Mouse (Mus musculus): ENCODE measurements around the gene Dpf3.

The Dpf3 gene

DNA sequence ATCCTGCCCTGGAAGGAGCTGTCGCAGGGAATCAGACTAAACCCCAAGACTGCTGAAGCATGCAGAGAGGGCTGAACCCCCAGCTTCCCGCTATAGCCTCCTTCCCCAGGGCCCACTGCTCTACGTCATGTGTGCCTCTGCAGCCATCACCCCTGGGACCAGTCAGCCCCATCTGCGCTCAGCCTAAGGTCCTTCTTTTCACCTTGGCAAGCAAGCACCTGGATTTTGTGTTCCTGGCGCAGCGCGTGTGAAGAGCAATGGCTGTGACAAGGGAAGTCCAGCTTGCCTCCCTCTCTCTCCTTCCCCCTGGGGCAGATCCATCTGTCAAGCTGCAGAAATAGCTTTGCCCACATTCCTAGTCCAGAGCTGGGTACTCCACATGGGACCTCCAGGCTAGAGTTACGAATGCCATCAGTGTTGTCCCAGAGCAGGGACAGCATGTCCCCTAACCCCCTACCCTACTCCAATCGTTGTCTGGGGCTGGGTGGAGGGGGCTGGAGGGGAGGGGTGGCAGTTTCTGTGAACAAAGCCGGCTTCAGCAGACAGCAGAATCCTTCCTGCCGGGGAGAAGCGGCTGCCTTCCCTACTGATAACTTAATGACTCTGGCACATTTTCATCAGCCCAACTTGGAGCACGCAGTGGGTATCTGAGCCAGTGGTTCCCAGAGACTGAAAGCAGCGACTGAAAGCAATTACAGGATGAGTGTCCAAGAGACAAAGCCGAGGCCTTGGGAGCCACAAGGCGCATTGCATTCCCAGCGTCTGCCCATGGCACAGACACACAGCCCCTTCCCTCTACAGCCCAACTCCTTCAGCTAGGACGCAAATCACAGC is 185.0 kb downstream of the Dpf3 start:
- no peak for DNase-seq (ENCODE audit: extremely low spot score, low read depth, low spot score)

DNA sequence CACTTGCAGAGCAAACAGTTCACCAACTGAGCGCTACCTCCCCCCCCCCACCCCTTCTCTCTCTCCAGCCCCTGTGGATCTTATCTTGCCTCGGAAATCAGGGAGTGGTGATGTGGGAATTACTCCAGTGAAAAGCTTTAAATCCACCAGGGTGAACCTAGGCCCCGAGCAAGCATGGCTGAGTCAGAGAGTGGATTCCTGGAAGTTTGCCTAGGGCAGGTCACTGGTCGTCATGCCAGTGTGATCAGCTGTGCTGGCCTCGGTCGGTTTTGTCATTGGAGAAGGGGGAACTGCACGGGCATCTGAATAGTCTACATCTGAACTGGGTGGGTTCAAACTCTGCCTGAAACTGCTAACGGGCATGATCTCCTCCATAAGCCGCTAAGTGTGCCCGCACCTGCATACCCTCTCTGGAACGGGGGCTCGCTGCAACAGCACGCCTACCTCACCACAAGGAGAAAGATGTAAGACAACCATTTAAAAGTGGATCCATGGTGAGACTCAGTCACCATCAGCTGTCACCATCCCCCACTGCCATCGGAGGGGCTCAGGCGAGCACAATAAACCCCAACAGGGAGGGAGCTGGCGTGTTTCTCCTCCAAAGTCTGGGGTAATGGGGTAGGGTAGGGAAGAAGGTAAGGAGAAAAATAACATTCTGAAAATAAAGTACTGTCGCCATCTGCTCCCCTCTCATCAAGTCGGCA is 185.7 kb downstream of the Dpf3 start:
- DNase-seq (ENCODE audit: extremely low spot score, low read depth, low spot score) = no peak

DNA sequence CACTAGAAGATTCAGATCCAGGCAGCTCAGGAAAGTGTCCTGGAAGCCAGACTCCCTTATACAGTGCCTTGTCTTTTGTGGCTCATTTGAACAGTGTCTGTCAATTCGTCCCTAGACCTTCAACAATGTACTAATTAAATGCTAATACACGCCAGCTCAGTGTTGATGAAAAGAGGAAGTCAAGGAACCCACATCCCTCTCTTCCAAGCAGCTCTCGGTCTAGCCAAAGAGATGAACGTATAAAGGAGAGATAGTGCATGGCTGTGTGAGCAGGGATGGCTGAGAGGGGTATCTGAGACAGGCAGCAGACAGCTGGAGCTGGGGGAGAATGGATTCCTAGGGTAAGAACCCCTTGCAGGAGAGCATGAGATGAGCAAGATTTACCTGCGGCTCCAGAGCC is 189.2 kb downstream of the Dpf3 start:
- no peak for DNase-seq (ENCODE audit: extremely low spot score, low read depth, low spot score)

DNA sequence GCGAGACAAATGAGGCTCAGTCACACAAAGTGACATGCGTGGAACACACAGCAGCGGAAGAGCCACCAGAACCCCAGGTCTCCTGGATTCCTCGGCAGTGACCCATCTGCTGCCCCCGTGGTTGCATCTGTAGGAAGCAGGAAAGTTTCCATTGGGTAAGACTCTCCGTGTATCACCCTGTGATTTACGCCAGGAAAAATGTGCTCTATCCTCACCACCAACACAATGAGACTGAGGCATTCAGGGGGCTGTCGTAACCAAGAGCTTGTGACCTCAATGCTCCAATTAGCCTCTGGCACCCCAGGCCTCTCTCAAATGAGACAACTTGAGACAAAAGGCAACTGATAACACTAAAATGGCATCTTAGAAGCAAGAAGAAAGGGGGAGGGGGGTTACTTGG is 192.5 kb downstream of the Dpf3 start:
- no peak for DNase-seq (ENCODE audit: extremely low spot score, low read depth, low spot score)

DNA sequence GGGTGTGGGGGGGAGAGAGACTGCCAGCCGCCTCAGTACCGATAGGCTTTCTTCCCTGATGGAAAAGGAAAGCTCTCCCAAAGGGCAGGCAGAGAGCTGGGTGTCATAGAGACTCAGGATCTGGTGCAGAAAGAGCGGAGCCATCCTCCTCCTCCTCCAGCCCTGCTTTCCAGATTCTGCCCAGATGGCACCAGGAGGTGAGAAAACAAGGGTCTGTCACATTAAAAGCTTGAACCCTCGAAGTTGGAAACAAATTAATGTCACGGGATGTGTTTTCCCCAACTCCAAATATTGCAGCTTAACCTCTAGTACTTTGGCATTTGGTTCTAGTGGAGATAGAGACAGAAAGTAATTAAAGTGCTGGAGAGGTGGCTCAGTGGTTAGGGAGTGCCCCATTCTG is 195.6 kb downstream of the Dpf3 start:
- no peak for DNase-seq (ENCODE audit: extremely low spot score, low read depth, low spot score)

DNA sequence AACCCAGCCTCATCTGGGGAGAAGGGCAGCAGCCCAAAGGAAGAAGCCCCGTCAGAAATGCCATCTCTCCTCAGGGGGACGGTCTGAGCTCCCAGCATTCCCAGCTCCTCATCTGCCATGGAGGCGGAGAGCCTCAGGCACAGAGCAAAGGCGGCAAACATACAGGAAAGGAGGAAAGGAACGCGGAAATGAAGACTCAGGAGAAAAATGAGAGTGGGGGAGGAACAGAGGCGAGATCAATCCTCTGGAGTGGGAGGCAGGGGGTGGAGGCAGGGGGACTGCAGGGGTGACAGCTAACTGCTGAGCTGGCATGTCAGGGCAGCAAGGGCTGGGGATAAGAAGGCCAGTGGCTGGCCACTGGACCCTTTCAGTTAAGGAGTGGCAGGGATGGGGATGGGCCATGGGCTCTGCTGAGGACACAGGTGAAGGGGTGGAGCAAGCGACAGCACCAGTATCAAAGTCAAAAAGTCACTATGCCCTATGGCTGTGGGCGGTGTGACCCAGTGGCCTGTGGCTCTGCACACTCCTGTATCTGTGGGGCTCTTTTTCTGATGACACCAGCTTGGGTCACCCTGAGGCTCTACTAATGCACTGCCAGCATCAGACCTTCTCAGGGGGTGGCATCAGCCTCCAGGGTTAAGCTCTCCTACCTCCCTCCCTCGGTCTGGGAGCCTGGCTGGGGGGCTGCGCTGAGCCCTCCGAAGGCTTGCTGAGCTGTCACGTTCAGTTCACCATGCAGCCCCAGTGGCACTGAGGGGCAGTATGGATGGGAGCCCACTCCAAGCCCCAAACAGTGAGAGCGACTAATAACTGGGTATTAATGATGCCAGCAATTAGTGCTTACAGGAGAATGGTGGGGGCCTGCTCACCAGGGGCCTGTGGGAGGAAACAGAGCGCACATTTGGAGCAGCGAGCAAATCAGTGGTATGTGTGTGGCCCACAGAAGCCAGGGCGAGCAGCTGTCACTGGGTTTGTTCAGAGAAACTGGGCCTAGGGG is 200.7 kb downstream of the Dpf3 start:
- no peak for DNase-seq (ENCODE audit: extremely low spot score, low read depth, low spot score)

DNA sequence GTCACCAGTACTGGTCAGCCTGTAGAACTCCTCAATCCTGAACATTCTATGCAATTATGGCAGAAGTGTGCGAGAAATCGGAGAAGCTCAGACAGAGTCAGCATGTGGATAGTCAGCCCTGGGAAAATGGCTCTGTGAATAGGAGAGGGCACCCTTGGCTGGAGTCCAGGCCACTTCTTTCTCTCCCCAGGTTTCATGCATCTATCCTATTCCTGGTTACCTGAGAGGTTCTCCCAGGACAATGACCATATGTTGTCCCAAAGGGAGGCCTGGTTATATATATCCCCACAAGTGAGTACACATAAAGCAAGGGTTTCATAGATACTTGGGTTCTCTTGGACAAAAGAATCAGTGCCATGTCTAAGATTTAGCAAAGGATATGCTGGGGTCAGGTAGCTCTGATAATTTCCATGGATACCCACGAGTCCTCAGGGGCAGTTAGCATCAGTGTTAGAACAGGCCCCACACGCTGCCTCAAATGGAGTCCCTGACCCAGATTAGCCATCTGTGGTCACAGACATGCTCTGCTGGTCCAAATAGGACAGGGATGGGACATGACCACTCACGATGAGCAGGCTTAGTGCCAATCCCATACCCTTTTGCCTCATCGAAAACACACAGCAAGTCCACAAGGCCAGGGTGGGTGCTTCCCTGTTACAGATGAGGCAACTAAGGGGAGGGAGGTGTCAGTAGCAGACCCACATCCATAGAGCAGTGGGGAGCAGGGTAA is 203.8 kb downstream of the Dpf3 start:
- no peak for DNase-seq (ENCODE audit: extremely low spot score, low read depth, low spot score)

DNA sequence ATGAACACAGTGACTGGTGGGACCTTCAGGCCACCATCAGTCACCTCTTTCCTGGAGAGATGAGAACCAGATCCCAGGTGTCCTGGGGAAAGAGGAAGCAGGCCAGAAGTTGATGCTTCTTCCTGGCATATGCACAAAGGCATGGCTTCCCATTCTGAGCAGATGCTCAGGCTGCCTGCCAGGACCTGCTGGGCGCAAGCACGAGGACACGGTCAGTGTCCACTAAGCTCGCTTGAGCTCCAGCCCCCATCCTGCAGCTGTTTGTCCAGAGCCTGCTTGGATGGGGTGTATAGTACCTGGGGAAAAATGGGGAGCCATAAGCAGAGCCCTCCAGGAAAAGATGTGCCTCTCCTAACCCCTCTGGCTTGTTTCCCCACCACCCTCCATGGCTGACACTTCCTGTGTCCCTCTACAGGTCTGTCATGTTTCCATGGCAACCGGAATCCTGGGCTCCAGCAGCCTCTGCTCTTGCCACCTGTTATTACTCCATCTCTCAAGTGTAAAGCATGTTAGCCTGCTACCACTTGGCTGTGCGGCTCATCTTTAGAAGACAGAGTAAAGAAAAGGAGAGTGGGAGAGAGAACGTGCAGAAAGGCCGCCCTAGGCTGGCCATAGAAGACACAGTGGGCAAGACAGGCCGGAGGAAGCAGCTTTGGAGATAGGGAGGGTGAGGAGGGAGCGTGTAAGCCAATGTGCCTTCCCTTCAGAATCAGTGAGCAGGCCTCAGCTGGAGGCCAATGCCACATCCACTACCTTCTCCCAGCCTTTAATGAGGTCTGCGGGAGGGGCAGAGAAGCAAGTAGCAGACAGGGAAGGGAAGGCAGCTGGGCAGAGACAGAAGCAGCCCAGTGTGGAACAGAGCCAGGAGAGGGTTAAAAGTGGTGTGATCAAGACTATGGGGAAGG is 209.7 kb downstream of the Dpf3 start:
- no peak for DNase-seq (ENCODE audit: extremely low spot score, low read depth, low spot score)

DNA sequence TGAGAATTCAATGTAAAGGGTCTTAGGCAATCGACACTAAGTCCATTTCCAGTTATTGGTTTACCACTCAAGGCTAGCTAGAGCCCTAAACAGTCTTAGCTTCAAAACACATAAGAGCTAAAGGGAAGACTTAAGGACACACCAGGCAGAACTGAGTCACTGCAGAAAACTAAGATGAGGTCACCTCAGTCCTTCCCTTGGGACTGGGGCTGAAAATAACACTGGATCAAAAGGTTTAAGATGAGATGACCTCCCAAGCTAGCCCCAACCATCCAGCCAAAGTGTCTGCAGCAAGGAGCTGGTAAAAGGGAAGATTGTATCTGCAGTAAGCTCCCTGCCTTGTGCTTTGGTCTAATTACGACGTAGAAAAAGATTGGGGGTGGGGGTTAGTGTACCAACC is 216.3 kb downstream of the Dpf3 start:
- DNase-seq (ENCODE audit: extremely low spot score, low read depth, low spot score) = no peak

DNA sequence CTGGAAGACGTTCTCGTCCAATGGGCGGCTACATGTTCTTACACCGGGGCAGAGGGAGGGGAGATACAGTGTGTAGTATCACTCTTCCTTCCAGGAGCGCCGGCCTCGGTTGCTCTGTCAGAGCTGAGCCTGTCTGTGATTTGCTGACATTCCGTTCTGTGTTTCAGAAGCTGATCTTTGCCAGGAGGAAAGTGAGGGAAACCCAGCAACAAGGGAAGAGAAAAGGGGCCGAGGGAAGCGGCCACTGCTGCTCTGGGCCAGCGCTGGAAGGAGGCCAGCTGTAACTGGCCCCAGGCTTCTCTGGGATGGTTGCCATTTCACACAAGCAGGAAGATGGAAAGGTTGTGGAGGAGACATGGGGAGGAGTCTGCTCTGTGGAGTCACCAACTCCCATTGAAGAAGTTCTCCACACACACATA is 219.0 kb downstream of the Dpf3 start:
- DNase-seq (ENCODE audit: extremely low spot score, low read depth, low spot score) = no peak

DNA sequence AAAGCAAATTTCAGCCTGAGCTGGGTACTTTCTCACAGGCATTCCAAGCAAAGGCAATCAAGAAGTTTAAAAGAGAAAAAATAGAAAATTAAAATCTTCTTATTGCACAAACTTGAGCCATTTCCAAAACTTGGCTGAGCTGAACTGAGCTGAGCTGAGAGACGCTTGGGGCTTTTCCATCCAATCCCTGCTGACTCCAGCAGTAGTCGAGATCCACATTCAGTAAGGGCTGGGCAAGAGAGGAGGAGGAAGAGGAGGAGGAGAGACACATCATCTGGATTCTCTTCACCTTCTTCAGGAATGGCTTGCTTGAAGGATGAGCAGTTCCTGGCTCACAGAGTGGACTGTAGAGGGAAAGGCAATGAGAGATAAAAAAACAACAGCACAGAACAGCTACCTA is 227.0 kb downstream of the Dpf3 start:
- no peak for DNase-seq (ENCODE audit: extremely low spot score, low read depth, low spot score)

DNA sequence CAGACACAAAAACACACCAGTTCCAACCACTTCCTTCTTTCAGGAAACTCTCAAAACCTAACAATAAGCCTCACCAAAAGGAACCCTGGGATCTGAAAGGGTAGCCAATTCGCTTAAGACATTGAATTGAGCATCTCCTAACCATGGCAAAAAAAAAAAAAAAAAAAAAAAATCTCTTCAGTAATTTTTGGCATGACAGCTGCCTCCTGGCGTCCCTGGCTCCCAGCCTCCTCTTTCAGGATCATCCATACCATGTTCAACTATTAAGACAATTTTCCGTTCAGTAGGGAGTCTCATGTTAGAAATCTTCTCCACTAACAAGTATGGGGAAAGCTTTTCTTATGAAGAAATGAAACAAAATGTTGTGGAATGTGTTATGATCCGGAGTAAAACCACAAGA is 233.1 kb downstream of the Dpf3 start:
- DNase-seq (ENCODE audit: extremely low spot score, low read depth, low spot score) = no peak

DNA sequence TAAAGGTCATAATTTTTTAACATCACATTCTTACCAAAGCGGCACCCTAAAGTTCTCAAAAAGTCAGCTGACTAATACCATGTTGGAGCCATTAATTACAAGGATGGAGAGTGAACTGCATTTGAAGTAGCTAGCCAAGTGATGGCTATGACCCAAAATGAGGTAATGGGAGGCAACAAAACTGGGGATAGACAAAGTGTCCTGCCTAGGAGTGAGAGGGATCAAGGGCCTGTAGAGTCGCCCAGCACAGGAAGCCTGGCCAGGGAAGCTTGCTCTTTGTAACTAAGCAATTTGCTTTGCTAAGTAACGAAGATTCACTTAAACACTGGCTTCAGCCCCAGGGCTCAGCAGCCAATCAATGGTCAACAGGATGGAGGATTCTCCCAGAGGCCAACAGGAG is 238.4 kb downstream of the Dpf3 start:
- DNase-seq (ENCODE audit: extremely low spot score, low read depth, low spot score) = no peak

DNA sequence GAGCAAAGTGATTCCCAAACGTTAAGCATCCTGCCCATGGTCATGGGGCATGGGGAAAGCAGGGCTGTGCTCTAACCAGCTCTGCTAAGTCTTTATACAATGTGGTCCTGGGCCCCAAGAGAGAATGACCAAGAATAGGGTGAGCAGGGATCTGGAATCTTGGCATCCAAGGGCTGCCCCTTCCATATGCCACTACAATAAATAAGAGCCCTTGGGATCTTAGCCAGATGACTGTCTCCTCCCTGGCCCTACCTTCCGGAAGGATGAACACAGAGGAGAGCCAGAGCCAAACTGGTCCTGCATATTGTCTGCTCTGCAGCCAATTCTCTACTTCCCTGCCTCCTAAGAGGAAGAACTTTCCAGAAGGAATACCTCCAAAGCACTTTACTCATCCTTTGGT is 238.9 kb downstream of the Dpf3 start:
- no peak for DNase-seq (ENCODE audit: extremely low spot score, low read depth, low spot score)

DNA sequence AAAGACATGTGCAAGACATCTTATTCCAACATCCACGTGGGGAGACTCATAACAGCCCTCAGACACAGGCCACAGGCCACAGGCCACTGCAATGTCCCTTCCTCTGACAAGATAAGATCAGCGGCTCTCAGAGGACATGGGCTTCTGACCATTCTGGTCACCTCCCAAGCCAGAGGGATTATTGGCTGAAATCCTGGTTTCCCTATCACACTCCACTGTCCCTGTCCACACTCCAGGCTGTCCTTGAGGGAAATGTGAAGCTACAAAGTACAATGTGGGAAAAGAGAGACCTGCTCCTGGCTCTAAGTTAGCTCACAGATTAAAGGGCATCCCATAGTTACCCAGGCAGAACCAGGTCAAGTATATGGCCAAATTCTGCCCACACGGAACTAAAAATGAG is 239.8 kb downstream of the Dpf3 start:
- DNase-seq (ENCODE audit: extremely low spot score, low read depth, low spot score) = no peak

DNA sequence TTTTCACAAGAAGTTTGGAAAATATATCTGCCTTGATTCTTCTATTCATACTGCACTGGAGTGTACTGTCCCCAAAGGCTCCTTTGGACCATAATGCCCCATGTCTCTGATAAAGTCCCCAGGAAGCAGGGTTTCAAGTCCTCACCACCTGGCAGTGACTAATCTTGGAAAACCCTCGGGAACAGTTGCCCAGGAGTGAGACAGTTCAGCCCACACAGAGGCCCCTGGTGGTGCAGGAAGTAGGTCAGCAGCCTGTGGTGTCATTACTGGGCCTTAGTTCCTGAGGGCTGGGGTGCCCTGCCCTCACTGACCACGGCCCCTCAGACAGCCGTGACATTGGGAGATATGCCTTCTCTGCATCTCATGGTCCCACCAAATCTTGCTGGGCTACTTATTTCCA is 246.5 kb downstream of the Dpf3 start:
- no peak for DNase-seq (ENCODE audit: extremely low spot score, low read depth, low spot score)

DNA sequence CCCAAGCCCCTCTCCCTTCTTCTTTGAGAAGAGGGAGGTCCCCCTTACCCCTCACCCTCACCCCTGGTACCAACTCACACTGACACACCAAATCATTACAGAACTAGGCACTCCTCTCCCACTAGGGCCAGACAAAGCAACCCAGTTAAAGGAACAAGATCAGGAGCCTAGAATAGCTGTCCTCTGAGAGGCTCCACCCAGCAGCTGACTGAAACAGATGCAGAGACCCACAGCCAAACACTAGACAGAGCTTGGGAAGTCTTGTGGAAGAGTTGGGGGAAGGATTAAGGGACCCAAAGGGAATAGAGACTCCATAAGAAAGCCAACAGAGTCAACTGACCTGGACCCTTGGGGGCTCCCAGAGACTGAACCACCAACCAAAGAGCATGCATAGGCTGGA is 246.9 kb downstream of the Dpf3 start:
- DNase-seq (ENCODE audit: extremely low spot score, low read depth, low spot score) = no peak

DNA sequence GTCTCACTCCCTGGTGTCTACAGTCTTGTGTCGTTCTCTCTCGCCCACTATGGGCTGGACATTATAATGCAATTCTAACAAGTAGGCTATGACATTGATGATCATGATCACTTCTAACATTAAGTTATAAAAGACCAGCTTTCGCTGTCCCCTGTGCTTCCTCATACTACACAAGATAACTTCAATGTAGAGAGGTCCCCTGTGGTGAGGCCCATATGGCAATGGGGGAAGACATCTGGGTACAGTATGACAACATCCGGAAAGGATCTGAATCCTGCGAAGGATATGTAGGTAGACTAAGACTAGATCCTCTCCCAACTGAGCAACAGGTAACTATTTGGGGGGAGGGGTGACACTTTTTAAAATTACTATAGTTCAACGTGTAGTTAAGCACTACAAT is 251.7 kb downstream of the Dpf3 start:
- DNase-seq (ENCODE audit: extremely low spot score, low read depth, low spot score) = no peak

DNA sequence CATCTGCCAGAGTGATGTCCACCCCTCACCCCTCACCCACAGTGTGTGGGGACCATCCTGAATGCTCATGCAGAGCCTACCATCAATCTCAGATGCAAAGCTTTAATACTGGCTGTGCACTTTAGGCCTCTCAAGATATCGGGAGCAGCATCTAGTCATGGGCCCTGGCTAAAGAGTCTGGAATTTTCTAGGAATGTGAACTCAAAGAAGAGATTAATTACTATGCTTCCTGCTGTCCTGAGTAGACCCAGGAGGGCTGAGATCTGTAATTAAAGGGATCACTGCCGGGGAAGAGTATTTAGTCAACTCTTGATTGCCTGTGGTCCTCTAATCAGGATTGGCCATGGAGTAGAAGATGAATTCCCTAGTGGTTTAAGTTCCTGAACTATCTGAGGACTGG is 252.5 kb downstream of the Dpf3 start:
- DNase-seq (ENCODE audit: extremely low spot score, low read depth, low spot score) = no peak

DNA sequence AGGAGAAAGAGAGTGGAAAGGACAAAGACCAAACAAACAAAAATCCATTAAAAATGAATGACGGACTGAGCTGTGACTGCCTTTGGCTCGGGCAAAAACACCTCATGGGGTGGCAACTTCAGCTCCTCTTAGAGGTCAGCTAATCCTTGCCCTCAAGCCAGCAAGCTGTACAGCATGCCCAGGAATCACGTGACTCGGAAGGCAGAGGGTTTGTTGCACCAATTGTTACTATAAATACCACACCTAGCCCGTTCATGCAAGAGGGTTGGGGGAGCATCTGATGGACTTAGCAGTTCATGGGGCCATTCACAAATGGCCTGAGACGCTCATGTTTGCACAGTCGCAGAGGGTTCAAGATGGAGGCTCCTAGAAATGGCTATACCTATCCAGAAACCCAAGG is 253.9 kb downstream of the Dpf3 start:
- DNase-seq (ENCODE audit: extremely low spot score, low read depth, low spot score) = no peak

Data from hindlimb bud, embryonic 11.5 days (tissue).